Mouse (Mus musculus) hindbrain, postnatal 0 days (tissue): ENCODE measurements around the gene Tspan31. TPM values are rescaled to one million over a fixed set of nuclear protein-coding genes. Genes with fewer than 3 reads are reported as not detected.

ENCODE experiments used
- ATAC-seq: fragments of 200-750 bp; cut with Nextera tagmentation; 2 replicates; pipeline ENCODE4 v1.8.0; 2017; ENCODE audit warnings: mild to moderate bottlenecking, moderate TSS enrichment, moderate library complexity
- DNase-seq: peaks from one replicate; pipeline ENCODE4 v3.0.0-alpha.2; 2015; ENCODE audit warnings: low spot score
- H3K27ac ChIP-seq: fragments of 300-500 bp; sonication (generic); 2 replicates; pipeline ENCODE4 v1.5.1; 2014; ENCODE audit warnings: mild to moderate bottlenecking
- H3K27me3 ChIP-seq: fragments of 300-500 bp; sonication (generic); 2 replicates; pipeline ENCODE4 v1.6.1; 2014; ENCODE audit warnings: low read length, mixed read lengths; ENCODE audit not compliant: insufficient read depth
- H3K36me3 ChIP-seq: fragments of 300-500 bp; sonication (generic); 2 replicates; pipeline ENCODE4 v1.6.1; 2014; ENCODE audit warnings: low read length, mixed read lengths; ENCODE audit not compliant: insufficient read depth
- H3K4me1 ChIP-seq: fragments of 300-500 bp; sonication (generic); 2 replicates; pipeline ENCODE4 v1.6.1; 2014; ENCODE audit warnings: antibody characterized with exemption, low read length, mixed read lengths; ENCODE audit not compliant: insufficient read depth
- H3K4me2 ChIP-seq: fragments of 300-500 bp; sonication (generic); 2 replicates; pipeline ENCODE4 v1.6.1; 2014; ENCODE audit warnings: low read depth, mild to moderate bottlenecking, low read length, moderate library complexity, mixed read lengths
- H3K4me3 ChIP-seq: fragments of 300-500 bp; sonication (generic); 2 replicates; pipeline ENCODE4 v1.5.1; 2014; ENCODE audit warnings: low read length
- H3K9ac ChIP-seq: fragments of 300-500 bp; sonication (generic); replicated peaks from 2 replicates; pipeline ENCODE4 v1.6.1; 2014; ENCODE audit warnings: mild to moderate bottlenecking, low read length, moderate library complexity, mixed read lengths
- H3K9me3 ChIP-seq: fragments of 300-500 bp; sonication (generic); 2 replicates; pipeline ENCODE4 v1.6.1; 2016; ENCODE audit warnings: low read length, mixed read lengths
- CTCF ChIP-seq: IDR thresholded peaks from 2 replicates; pipeline ENCODE4 v1.5.1; 2016; ENCODE audit warnings: antibody characterized with exemption, control low read depth, low read depth
- WGBS: fragments of 180-500 bp; shearing (Covaris S2); extraction: QIAGEN DNeasy Blood & Tissue Kit; methylation state at CpG from one replicate; pipeline ENCODE4 v1.1.7; 2014; 5-methylcytosine and 5-hydroxymethylcytosine counted together
- polyA plus RNA-seq: library from polyadenylated mRNA; unstranded; fragments of >200 nt; fragmentation: Nextera tagmentation; extraction: Ambion mirVana; gene quantifications from 2 replicates; pipeline ENCODE4 v1.2.1, GENCODE M21; 2015
- total RNA-seq: library from RNA; depleted of rRNA; stranded (reverse); fragments of >200 nt; gene quantifications from 2 replicates; pipeline ENCODE4 v1.2.3, GENCODE M21; 2014

The Tspan31 gene
- total and polyA plus RNA-seq, 2 experiments from 2014 or later, result 105 to 129 TPM

GRCm38 (mm10) chr10:127085052-127085451 lies 15.0 kb upstream of the Tspan31 start:
- H3K27ac ChIP-seq, result no peak overlapping the region
- DNase-seq, result no peak

GRCm38 (mm10) chr10:127083915-127084306 lies 13.8 kb upstream of the Tspan31 start:
- H3K36me3 ChIP-seq, result peaks cover 23% of the 10 kb centered on the region; the same call in 1 of the 2 replicates
- H3K4me2 ChIP-seq, result no peak overlapping the region
- WGBS, result 49% methylated on average over 5 of the region's 5 CpGs
- TF ChIP-seq CTCF, result peak; percentile 49
- DNase-seq (peak; percentile 50), ATAC-seq (no peak)
- H3K27ac ChIP-seq, result no peak overlapping the region
- no peaks in the 10 kb centered on the region for H3K9me3 ChIP-seq
- H3K4me1 ChIP-seq, result peaks cover 14% of the 10 kb centered on the region
- H3K4me3 ChIP-seq, result no peak overlapping the region
- no peaks in the 10 kb centered on the region for H3K27me3 ChIP-seq
- no peak overlapping the region for H3K9ac ChIP-seq

More at GRCm38 (mm10) chr10:127085052-127085451, 15.0 kb upstream of the Tspan31 start:
- Histone ChIP-seq H3K4me1 (peaks cover 14% of the 10 kb centered on the region), H3K36me3 (peaks cover 23% of the 10 kb centered on the region; the same call in 1 of the 2 replicates), H3K4me3 (no peak overlapping the region), H3K4me2 (no peak overlapping the region), H3K27me3 (no peaks in the 10 kb centered on the region), H3K9ac (no peak overlapping the region), H3K9me3 (no peaks in the 10 kb centered on the region)
- ATAC-seq, result no peak
- no peak for TF ChIP-seq CTCF
- WGBS, result 80% methylated on average over 9 of the region's 9 CpGs

GRCm38 (mm10) chr10:127083292-127083914 lies 13.3 kb upstream of the Tspan31 start:
- no peak for TF ChIP-seq CTCF
- no peaks in the 10 kb centered on the region for H3K9me3 ChIP-seq
- no peak for ATAC-seq
- no peak overlapping the region for H3K4me2 ChIP-seq
- peaks cover 16% of the 10 kb centered on the region for H3K4me1 ChIP-seq
- H3K4me3 ChIP-seq, result no peak overlapping the region
- H3K9ac ChIP-seq, result no peak overlapping the region
- no peaks in the 10 kb centered on the region for H3K27me3 ChIP-seq
- WGBS, result 35% methylated on average over 8 of the region's 8 CpGs
- no peak overlapping the region for H3K27ac ChIP-seq
- no peak for DNase-seq
- H3K36me3 ChIP-seq, result peaks cover 23% of the 10 kb centered on the region; the same call in 1 of the 2 replicates

- Histone ChIP-seq H3K4me2 (peak overlapping the region; percentile 87), H3K9me3 (no peaks in the 10 kb centered on the region), H3K4me3 (peak overlapping the region; percentile 72), H3K27me3 (no peaks in the 10 kb centered on the region), H3K36me3 (0 out of 2 replicates have a peak, but pooled peaks cover 13% of the 10 kb centered on the region), H3K9ac (peak overlapping the region; percentile 87), H3K27ac (no peak overlapping the region), H3K4me1 (peaks cover 20% of the 10 kb centered on the region)
- WGBS, result 21% methylated on average over 8 of the region's 8 CpGs
- no peak for TF ChIP-seq CTCF
- DNase-seq (peak; percentile 69), ATAC-seq (0 out of 2 replicates have a peak, but pooled peaks have one; percentile 10)
These were observed 12.0 kb upstream of the Tspan31 start for GRCm38 (mm10) chr10:127081996-127082620.

- Histone ChIP-seq H3K36me3 (0 out of 2 replicates have a peak, but pooled peaks cover 13% of the 10 kb centered on the region), H3K4me2 (peak overlapping the region; percentile 87), H3K27ac (peak overlapping the region; percentile 22; the same call in 1 of the 2 replicates), H3K9ac (peak overlapping the region; percentile 87), H3K9me3 (no peaks in the 10 kb centered on the region), H3K4me3 (peak overlapping the region; percentile 72), H3K4me1 (peaks cover 20% of the 10 kb centered on the region), H3K27me3 (no peaks in the 10 kb centered on the region)
- DNase-seq (peak; percentile 34), ATAC-seq (no peak)
- peak; percentile 29 for TF ChIP-seq CTCF
- WGBS, result 2% methylated on average over 48 of the region's 48 CpGs
These were observed 11.1 kb upstream of the Tspan31 start for GRCm38 (mm10) chr10:127080901-127081780.

- Histone ChIP-seq H3K27me3 (no peaks in the 10 kb centered on the region), H3K4me1 (peaks cover 20% of the 10 kb centered on the region), H3K9me3 (no peaks in the 10 kb centered on the region), H3K36me3 (0 out of 2 replicates have a peak, but pooled peaks cover 11% of the 10 kb centered on the region), H3K4me2 (peak overlapping the region; percentile 87), H3K27ac (peak overlapping the region; percentile 87), H3K4me3 (peak overlapping the region; percentile 72), H3K9ac (peak overlapping the region; percentile 87)
- peak; percentile 32 for TF ChIP-seq CTCF
- ATAC-seq (0 out of 2 replicates have a peak, but pooled peaks have one; percentile 4), DNase-seq (peak; percentile 71)
- 1% methylated on average over 69 of the region's 70 CpGs for WGBS
These were observed 9.8 kb upstream of the Tspan31 start for GRCm38 (mm10) chr10:127079665-127080391.
